Mouse (Mus musculus): ENCODE data around the gene Tmco1.

Gene Tmco1

DNA sequence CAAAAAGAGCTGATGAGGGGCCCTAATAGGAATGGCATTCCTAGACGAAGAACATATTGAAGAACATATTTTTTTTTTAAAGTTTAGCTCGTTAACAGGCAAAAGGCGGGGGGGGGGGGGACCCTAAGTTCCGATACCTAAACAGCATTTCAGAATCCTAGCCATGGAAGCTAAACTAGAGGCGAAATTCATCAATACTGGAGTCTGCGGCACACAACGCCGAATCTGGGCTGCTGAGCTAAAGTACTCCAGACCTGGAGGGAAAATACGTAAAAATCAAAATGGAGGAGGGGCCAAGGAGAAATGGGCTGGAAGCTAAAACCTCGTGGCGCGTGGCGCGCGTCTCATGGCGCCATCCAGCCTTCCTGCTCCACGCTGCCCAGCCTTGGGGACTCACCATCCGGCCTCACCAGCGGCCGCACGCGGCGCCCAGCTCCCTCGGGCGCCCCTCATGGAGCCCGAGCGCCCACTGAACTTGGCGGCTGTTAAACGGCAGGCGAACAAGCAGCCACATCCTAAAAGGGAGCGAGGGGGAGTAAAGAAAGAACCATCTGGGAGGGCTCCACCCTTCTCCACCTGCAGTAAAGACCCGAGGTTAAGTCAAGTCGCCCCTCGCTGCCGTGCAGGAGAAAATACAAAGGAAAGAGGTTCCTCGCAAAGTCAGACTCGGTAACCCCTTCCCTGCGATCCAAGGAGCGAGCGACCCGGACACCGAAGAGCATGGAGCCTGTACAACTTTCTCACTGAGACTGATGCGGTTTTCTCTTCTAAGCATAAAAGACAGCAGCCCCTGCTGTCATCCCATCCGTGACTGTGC, 24.5 kb upstream of the Tmco1 start:
- DNase-seq (ENCODE audit: low spot score in 2 of 2): peak in 1 of 2 experiments; percentile 43

DNA sequence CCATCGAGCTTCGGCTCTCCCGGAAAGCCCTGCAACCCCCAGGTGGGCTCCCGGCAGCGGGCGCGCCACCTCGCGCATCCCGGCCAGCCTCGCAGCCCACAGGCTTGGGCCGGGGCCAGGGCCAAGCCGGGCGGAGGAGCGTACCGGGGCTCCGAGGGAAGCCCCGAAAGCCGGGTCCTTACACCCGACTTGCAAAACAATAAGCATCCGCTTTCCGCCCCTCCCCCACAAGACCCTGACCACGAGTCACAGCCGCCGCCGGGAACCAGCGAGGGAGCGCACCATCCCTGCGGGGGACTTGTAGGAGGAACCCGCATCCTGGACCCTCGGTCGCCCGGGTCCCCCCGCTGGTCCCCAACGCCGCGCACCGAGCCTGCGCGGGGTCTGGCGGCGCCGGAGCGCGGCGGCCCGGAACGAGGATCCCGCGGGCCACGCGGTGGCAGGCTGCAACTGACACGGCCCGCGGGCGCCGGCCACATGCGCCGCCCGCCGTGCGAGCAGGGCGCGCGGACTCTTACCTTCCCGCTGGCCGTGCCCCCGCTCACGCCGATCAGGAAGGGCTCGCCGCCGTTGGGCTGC, 23.8 kb upstream of the Tmco1 start:
- DNase-seq (ENCODE audit: low spot score in 2 of 2): peak in 1 of 2 experiments; percentile 56

DNA sequence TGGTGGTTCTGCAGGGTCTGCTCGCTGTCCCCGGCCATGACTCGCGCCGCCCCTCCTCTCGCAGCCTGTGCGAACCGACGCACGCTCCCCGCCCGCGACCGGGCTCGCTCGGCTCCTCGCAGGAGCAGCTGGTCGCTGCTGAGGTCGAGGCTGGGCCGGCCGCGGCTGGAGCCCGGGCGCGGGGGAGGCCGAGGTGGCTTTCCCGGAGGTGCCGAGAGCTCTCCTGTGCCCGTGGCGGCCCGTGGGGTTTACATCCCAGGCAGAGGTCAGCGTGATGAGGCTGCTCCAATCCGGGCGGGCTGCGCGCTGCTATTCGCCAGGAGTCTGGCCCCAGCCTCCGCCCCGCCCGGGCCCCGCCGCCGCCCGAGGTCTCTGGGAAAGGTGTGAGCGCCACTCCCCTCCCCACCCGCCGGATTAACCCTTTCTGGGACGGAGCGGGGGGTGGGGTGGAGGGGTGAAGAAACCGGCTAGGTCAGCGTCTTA, 23.3 kb upstream of the Tmco1 start:
- DNase-seq (ENCODE audit: low spot score in 2 of 2): peak; percentile 85 to 86

DNA sequence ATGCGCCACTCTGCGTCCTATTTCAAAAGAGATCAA, 23.0 kb upstream of the Tmco1 start, which contains the start of gene Uck2:
Gene Uck2 (minus strand): TSS at position 1 of the 36 bp plus-strand sequence.
- no peak for DNase-seq (ENCODE audit: low spot score in 2 of 2)

DNA sequence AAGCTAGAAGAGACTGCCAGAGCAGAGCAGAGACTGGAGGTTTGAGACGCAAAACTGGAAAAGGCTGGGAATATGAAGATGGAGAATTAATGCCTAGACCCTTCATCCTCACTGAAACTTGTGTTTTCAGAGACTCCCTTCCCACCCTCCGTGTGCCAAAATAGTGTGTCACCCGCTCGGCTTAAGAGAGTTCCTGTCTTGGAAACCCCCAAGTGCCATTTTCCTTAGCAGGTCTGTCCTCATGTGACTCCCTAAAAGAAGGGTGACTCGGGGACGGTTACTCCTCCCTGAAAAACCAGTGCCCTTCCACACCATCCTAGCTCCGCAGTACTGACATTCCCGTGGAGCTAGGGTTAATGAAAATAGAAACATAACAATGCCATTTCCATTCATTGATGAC, 22.8 kb upstream of the Tmco1 start:
- DNase-seq (ENCODE audit: low spot score in 2 of 2): no peak

DNA sequence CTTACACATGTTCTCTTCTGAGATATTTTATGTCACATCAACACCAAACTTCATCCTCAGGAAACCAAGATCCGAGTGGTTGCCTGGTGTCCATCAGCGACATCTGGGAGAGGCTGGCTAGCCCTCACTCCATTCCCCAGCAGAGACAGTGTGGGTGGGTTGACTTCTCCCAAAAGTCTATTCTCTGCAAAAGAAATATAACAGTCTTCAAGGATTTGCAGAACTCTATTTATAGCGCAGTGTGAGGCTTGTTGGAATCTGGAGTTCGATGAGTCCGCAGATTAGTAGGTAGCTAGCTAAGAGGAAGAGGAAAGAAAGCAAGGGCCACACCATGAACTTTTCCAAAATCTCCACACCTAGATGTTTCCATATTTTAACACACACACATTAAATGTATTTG, 21.0 kb upstream of the Tmco1 start:
- DNase-seq (ENCODE audit: low spot score in 2 of 2): no peak

DNA sequence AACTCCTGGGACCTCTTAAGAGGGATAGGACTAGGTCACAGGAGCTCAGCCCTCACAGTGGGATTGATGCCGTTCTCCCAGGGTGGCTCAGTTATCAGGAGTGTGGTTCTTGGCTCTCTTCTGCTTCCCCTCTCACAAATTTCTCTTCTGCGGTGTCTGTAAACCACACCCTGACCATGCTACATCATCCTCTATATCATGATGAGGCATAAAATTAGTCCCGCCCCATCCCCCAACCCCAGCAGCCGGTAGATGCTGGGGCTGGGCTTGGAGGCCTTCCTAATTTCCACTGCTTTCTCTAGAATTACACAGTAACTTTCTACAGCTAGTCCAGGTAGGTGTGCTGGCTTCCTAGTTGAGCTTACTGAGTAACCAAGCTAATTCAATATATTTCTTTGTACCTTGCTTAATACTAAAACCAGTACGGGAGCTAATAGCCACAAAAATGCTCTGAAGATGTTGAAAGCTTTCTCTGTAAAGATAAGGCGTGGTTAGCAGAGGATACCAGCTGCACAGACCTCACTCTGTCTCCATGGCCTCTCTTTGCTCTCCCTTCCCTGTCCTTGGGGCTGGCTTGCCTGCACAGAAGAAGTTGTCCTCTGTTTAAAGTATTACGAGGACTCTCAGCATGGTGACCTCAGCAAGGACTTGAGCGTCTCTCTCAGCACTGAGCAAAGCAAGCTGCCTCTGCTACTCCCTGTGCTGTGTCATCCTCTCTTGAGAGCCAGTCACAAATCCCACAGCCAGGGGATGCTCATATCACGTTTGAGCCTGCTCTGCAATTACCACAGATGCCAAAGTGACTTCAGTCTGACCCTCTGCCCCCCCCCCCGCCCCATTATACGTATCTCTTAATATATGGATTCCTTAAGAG, 19.3 kb upstream of the Tmco1 start:
- no peak for DNase-seq (ENCODE audit: low spot score in 2 of 2)

DNA sequence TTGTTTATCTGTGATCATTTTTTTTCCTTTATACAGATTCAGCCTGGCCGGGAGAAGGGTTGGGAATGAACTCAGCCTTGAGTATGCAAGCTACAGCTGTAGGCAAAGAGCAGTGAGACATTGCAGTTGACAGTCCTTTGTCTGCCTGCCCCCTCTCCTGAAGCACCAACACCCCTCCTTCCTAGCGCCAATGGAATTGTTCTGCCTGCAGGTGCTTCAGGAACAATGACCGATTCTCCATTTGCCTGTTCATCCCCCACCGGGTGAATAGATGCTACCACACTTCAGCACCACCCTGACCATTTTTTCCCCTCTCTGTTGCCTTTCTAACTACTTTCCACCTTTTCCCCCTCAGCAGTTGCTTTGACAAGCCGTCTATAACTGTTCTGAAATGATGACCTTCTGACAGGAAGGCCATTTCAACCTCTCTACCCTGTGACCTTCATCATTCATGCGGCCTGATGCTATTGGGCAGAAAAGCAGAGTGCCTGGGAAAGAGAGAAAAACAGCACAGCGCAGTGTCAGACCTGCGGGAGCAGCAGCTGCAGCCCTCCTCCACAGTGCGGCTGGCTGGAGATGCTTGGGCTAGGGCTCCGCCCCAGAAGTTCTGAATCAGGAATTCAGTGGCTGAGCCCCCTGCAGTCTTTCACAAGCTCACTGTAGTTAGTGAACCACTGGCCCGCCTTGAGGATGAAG, 18.5 kb upstream of the Tmco1 start:
- DNase-seq (ENCODE audit: low spot score in 2 of 2): no peak

DNA sequence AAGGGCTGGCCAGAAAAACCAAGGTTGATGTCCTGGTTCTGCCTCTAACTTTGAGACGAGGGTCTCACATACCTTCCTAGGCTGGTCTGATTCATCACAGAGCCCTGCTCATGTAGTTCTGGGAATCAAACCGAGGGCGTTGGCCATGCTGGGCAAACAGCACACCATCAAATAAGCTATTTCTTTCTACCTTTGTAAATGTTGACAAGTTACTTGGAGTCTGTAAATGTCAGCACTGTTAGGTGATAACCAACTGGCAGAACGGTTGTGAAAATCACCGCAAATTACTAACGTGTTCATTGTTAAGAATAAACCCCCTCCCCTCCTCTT, 17.9 kb upstream of the Tmco1 start:
- DNase-seq (ENCODE audit: low spot score in 2 of 2): no peak

DNA sequence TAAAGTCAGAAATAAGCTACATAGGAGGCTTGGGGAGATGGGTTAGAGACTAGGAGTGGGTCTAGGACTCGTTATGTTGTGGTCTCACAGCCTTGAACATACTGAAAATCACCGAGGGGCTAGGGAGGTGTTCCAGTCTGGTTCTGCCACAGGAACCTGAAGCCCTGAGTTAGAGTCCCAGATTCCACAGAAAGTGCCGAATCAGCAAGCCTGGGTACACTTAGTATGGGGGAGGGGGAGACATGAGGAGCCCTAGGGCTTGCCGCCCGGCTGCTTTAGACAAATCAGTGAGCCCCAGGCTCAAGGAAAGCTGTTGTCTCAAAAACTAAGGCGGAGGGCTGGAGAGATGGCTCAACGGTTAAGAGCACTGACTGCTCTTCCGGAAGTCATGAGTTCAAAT, 16.6 kb upstream of the Tmco1 start:
- DNase-seq (ENCODE audit: low spot score in 2 of 2): no peak

DNA sequence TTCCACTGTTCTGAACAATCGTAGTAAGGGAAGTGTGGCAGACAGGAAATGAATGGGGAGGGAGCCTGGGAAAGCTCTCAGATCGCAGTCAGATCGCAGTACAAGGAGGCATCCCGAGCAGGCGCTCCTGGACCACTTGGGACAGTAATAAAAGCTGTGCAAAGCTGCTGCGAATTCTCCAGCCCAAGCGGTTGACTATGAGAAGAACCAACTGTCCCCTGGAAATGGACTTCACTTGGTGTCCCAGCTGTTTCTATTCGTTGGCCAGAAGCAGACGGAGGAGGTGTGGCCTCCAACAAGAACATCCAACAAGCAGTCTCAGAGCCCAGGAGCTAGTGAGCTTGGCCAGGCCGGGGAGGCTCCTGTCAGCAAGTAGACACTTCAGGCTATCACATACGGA, 15.7 kb upstream of the Tmco1 start:
- no peak for DNase-seq (ENCODE audit: low spot score in 2 of 2)

DNA sequence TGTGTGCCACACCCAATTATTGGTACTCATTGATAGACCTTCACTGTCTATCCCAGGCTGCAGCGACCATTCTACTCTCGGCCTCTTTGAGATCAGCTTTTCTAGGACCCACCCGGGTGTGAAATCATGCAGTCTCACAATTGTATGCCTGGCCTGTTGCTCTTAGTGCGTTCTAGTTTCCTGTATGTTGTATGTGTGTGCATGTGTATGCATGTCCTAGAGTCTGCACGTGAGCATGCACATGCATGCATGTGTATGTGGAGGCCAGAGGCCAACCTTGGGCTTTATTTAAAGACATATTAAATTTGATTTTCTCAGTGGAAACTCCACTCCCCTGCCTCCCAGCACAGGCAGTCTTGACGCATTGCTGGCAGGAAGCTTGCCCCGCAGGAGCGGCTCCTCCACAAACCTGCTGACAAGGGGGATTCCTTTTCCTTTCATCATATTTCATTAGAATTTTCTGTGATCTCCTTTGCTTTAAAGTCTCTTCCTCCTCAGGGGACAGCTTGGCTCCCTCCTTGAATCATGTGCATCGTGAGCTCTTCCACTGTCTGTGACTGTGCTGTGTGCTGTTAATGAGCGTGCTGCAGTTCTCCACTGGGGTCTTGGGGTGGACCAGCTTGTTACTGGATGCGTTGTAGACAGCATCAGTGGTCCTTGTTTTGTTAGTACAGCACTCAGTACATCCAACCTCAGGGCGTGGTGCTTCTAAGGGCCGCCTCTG, 12.3 kb upstream of the Tmco1 start:
- DNase-seq (ENCODE audit: low spot score in 2 of 2): no peak

DNA sequence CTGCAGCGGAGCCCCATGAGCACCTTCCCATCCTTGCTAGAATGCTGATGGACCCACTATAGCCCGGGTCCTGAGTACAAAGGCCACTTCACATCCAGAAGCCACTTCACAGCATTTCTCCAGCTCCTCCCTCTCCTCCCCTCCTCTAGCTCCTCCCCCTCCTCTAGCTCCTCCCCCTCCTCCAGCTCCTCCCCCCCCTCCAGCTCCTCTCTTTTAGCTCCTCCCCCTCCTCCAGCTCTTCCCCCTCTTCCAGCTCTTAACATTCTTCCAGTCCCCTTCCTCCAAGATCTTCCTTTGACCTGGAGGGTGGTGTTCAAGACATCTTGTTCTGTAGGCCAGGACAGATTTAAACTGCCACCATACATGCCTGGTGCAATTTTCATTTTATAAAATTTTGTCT, 8.1 kb upstream of the Tmco1 start:
- DNase-seq (ENCODE audit: low spot score in 2 of 2): no peak

DNA sequence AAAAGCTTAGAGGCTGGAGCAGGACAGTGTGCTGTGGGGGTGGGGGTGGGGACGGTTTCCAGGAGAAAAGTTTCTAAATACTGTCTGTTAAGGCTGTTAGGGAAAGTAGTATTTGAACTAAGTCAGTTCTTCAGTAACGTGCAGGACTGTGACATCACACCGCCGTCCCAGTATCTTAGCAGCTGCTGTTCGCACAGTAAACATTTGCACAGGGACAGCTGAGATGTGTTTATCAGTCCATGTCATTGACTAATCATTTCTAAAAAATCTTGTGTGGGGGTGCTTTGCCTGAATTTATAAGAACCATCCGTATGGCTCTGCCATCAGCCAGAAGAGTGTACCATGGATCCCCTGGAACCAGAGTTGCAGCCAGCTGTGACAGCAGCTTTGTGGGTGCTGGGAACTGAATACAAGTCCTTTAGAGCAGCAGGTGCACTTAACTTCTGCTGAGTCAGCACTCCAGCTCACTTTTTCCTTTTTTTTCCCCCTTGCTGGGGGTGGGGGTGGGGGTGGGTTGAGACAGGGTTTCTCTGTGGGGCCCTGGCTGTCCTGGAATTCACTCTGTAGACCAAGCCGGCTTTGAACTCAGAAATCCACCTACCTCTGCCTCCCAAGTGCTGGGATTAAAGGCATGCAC, 2.6 kb upstream of the Tmco1 start:
- DNase-seq (ENCODE audit: low spot score in 2 of 2): no peak

DNA sequence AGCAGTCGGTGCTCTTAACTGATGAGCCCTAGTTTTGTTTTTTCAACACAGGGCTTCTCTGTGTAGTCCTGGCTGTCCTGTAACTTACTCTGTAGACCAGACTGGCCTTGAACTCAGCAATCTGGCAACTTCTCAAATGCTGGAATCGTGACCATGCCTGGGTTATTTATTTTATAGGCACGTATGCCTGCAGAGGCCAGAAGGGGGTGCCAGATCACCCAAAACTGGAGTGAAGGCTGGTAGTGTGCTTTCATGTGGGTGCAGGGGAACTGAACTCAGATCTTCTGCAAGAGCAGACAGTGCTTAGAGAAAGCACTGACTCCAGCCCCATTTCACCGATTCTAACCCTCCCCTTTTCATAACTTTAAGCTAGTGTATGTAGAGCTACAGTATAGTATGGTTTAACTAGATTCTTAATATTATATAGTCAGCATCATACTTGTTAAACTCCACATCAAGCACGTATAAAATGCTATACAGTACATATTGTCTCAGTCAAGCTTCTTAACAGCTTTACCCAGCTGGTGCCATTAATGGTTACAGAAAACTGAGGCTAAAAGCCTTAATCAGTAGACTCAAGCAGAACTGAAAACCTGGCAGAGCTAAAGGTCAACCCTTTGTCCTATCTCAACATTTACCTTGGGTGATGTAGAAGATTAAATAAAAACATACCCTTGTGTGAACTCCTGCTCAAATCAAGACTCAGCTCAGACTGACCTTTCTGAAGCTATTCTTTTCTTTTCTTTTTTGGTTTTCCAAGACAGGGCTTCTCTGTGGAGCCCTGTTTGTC, 1.5 kb upstream of the Tmco1 start:
- peak in 1 of 2 experiments; percentile 9 for DNase-seq (ENCODE audit: low spot score in 2 of 2)

DNA sequence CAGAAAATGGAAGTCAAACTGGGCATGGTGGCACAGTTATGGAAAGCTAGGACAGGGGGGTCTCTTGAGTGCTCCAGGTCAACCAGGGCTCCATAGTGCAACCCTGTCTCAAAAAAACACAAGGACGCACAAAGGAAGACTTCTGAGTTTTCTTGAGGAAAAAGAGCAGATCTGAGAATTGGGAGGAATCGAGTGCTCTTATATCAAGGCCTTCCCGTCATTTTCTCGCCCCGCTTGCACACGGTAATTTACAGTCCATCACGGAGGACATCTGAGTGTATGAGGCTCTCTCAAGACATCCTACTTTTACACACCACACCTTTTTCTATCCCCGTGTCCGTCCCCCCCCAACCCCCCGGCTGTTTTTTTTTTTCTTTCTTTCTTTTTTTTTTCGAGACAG, 504 bp upstream of the Tmco1 start:
- DNase-seq (ENCODE audit: low spot score in 2 of 2): no peak

DNA sequence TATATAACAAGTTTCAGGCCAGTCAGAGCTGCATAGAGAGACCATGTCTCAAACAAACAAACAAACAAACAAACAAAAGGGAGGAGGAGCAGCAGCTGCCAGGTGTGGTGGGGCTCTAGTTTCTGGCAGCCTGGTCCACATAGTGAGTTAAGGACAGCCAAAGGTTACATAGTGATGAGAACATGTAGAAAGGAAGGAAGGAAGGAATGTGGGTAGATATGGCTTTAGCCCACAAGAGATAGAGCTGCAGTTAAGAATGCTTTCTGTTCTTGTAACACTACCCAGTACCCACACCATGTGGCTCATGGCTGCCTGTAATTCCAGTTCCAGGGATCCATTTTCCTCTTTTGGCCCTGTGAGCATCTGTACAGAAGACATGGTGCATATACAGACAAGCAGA, 4.2 kb downstream of the Tmco1 start:
- DNase-seq (ENCODE audit: low spot score in 2 of 2): no peak

DNA sequence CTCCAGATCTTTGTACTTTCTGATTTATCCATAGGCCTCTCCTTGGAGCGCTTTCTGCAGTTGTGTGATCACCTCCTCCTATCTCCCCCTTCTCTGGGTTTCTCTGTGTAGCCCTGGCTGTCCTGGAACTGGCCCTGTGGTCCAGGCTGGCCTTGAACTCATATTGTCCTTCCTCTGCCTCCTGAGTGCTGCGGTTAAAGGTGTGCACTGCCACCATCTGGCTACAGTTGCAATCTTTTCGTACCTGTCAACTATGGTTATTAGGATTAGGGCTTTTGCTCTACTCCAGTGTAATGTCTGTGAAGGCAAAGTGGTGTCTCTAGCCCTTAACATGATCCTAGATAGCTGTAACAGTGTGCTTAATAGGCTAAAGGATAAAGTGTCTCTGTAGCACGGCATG, 5.0 kb downstream of the Tmco1 start:
- no peak for DNase-seq (ENCODE audit: low spot score in 2 of 2)

DNA sequence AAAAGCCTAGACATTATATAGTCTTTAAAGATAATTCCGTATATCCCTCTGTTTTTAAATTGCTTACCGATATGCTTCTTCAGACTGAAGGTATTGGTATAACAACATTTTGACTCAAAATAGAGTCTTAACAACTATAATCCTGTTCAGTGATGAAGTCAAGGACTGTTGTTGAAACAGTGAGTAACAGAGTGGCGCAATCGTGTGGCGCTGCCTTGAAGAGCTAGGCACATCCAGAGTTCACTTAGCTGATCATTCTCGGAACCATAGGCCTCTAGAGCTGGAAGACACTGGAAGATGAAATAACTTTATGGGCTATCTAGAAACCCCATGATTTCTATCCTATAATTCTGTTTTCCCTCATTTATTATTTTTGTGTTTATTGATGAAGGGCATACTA, 13.5 kb downstream of the Tmco1 start:
- DNase-seq (ENCODE audit: low spot score in 2 of 2): no peak

DNA sequence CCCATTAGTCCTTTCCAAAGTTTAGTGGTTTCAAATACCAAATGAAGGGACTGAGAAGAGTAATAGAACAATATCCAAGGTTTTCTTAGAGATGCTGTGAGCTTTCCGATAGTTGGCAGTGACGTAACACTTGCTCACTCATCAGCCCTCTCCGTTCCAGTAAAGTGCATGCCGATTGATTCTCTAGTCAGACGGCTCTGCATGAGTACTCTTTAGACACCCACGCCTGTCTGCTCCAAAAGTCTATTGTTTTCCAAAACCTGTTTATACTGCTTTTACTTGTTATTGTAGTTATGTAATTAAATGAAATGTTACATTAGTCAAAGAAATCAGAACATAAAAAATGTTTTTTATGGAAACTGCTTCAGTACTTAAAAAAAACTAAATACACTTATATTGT, 20.6 kb downstream of the Tmco1 start:
- no peak for DNase-seq (ENCODE audit: low spot score in 2 of 2)

DNA sequence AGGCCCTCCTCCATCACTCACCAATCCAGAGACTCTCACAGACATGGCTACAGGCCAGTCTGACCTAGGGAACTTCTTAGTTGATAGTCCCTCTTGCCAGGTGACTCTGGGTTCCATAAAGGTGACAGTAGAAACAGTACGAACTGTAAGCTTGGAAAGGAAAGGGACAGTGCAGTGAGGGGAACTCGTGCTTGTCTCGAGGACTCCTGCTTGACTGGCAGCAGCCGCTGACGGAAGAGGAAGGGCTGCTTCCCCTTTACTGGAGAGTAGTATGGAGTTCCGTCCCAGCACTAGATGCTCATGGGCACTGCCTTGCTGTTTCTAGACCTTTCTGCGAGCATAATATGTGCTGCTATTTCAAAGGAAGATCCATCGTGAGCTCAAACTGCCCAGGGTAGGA, 22.9 kb downstream of the Tmco1 start:
- DNase-seq (ENCODE audit: low spot score in 2 of 2): no peak
